Mouse (Mus musculus): ENCODE measurements around the gene Nedd4. TPM values are rescaled to one million over a fixed set of nuclear protein-coding genes. Genes with fewer than 3 reads are reported as not detected.

Gene Nedd4
- total and polyA plus RNA-seq, 3 experiments, result 167 to 583 (median 216) TPM

GRCm38 (mm10) chr9:72758705-72759131 is 96.6 kb downstream of the Nedd4 start:
- Histone ChIP-seq H3K4me3 (ENCODE audit: control insufficient read depth in 1 of 2, insufficient read depth in 1 of 2, low read depth in 2 of 2, low read length in 2 of 2) (peak overlapping the region in 1 of 2 experiments; percentile 16; a peak in 1 of 4 replicates), H3K79me2 (ENCODE audit: control insufficient read depth, insufficient read depth, low read length, poor library complexity) (no peaks in the 10 kb centered on the region), H3K27me3 (ENCODE audit: control insufficient read depth in 1 of 2, insufficient read depth in 2 of 2, low read length in 2 of 2) (no peaks in the 10 kb centered on the region), H3K27ac (ENCODE audit: control insufficient read depth, low read depth, low read length) (no peak overlapping the region), H3K36me3 (ENCODE audit: control insufficient read depth in 1 of 2, insufficient read depth in 2 of 2, low read length in 2 of 2) (peaks cover 0 to 2% of the 10 kb centered on the region in 2 experiments; a peak in 1 of 4 replicates), H3K9me3 (replicated peaks; ENCODE audit: insufficient read depth, low read length) (no peaks in the 10 kb centered on the region), H3K4me1 (ENCODE audit: control insufficient read depth in 1 of 2, insufficient read depth in 2 of 2, low read length in 2 of 2) (peaks cover 0 to 4% of the 10 kb centered on the region in 2 experiments; a peak in 3 of 4 replicates), H3K9ac (ENCODE audit: control insufficient read depth, low read depth, low read length, poor library complexity, severe bottlenecking) (peak overlapping the region; percentile 9; the same call in 1 of the 2 replicates)
- no peak for DNase-seq (ENCODE audit: low read depth, low spot score)
- TF ChIP-seq MAZ (IDR thresholded peaks at IDR 0.05; ENCODE audit: low read depth, low read length), result no peak

GRCm38 (mm10) chr9:72763050-72763718 is 101.0 kb downstream of the Nedd4 start:
- Histone ChIP-seq H3K36me3 (ENCODE audit: control insufficient read depth in 1 of 2, insufficient read depth in 2 of 2, low read length in 2 of 2) (peaks cover 0 to 2% of the 10 kb centered on the region in 2 experiments; a peak in 1 of 4 replicates), H3K27ac (ENCODE audit: control insufficient read depth, low read depth, low read length) (no peak overlapping the region), H3K4me1 (ENCODE audit: control insufficient read depth in 1 of 2, insufficient read depth in 2 of 2, low read length in 2 of 2) (peaks cover 0 to 6% of the 10 kb centered on the region in 2 experiments; a peak in 2 of 4 replicates), H3K79me2 (ENCODE audit: control insufficient read depth, insufficient read depth, low read length, poor library complexity) (no peaks in the 10 kb centered on the region), H3K4me3 (ENCODE audit: control insufficient read depth in 1 of 2, insufficient read depth in 1 of 2, low read depth in 2 of 2, low read length in 2 of 2) (no peak overlapping the region), H3K9me3 (replicated peaks; ENCODE audit: insufficient read depth, low read length) (no peaks in the 10 kb centered on the region), H3K9ac (ENCODE audit: control insufficient read depth, low read depth, low read length, poor library complexity, severe bottlenecking) (no peak overlapping the region), H3K27me3 (ENCODE audit: control insufficient read depth in 1 of 2, insufficient read depth in 2 of 2, low read length in 2 of 2) (no peaks in the 10 kb centered on the region)
- DNase-seq (ENCODE audit: low read depth, low spot score), result no peak
- no peak for TF ChIP-seq JUND (IDR thresholded peaks at IDR 0.05; ENCODE audit: low read depth, low read length)
- no peak for TF ChIP-seq CTCF (IDR thresholded peaks at IDR 0.05 in 2 of 3, conservative IDR thresholded peaks at IDR 0.05 in 1 of 3; ENCODE audit: control insufficient read depth in 1 of 3, insufficient read depth in 1 of 3, low read depth in 2 of 3, low read length in 3 of 3, poor library complexity in 1 of 3, severe bottlenecking in 1 of 3)
- TF ChIP-seq SIN3A (IDR thresholded peaks at IDR 0.05; ENCODE audit: low read length), result no peak
- TF ChIP-seq MAZ (IDR thresholded peaks at IDR 0.05; ENCODE audit: low read depth, low read length), result no peak
- TF ChIP-seq SMC3 (IDR thresholded peaks at IDR 0.05; ENCODE audit: low read depth, low read length), result no peak
- no peak for TF ChIP-seq MYB (IDR thresholded peaks at IDR 0.05; ENCODE audit: low read depth, low read length)
- TF ChIP-seq NRF1 (IDR thresholded peaks at IDR 0.05; ENCODE audit: insufficient read depth, low read depth, low read length, poor library complexity, severe bottlenecking), result no peak
- no peak for TF ChIP-seq ZKSCAN1 (IDR thresholded peaks at IDR 0.05; ENCODE audit: low read depth, low read length)

DNA sequence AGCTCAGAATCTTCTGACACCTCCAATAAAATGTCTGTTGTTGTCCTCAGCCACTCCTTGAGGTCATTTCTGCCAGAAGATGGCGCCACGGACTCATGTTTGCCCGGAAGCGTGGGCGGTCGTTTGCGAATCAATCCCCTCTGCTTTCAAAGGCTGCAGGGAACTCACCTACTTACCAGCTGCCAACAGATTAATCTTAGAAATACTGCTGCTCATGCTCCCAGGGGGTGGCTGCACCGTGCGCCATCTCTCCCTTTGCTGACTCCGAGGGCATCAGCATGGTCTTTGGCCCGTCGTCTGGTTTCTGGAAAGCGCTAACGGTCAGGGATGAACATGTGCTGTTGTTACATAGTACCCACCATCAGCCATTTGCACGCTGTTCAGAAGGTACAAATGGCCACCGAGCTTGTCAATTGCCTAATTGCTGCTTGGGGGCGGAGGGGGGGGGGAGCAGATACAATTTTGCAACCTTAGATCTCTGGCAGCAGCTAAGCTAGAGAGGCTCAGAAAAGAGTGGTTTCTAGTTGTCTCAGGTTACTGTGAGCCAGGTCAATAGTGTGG is 104.7 kb downstream of the Nedd4 start:
- peak overlapping the region; percentile 51 to 56 for H3K4me3 ChIP-seq (ENCODE audit: control insufficient read depth in 1 of 2, insufficient read depth in 1 of 2, low read depth in 2 of 2, low read length in 2 of 2)
- peak; percentile 88 for DNase-seq (ENCODE audit: low read depth, low spot score)
- H3K9ac ChIP-seq (ENCODE audit: control insufficient read depth, low read depth, low read length, poor library complexity, severe bottlenecking), result peak overlapping the region; percentile 44
- no peaks in the 10 kb centered on the region for H3K27me3 ChIP-seq (ENCODE audit: control insufficient read depth in 1 of 2, insufficient read depth in 2 of 2, low read length in 2 of 2)
- H3K27ac ChIP-seq (ENCODE audit: control insufficient read depth, low read depth, low read length), result no peak overlapping the region
- H3K79me2 ChIP-seq (ENCODE audit: control insufficient read depth, insufficient read depth, low read length, poor library complexity), result no peaks in the 10 kb centered on the region
- peaks cover 0 to 2% of the 10 kb centered on the region in 2 experiments; a peak in 2 of 4 replicates for H3K4me1 ChIP-seq (ENCODE audit: control insufficient read depth in 1 of 2, insufficient read depth in 2 of 2, low read length in 2 of 2)
- no peaks in the 10 kb centered on the region for H3K9me3 ChIP-seq (replicated peaks; ENCODE audit: insufficient read depth, low read length)
- H3K36me3 ChIP-seq (ENCODE audit: control insufficient read depth in 1 of 2, insufficient read depth in 2 of 2, low read length in 2 of 2), result no peaks in the 10 kb centered on the region
- TF ChIP-seq ELF1 (IDR thresholded peaks at IDR 0.05; ENCODE audit: low read depth, low read length) (peak; percentile 69), CTCF (IDR thresholded peaks at IDR 0.05 in 2 of 3, conservative IDR thresholded peaks at IDR 0.05 in 1 of 3; ENCODE audit: control insufficient read depth in 1 of 3, insufficient read depth in 1 of 3, low read depth in 2 of 3, low read length in 3 of 3, poor library complexity in 1 of 3, severe bottlenecking in 1 of 3) (peak; percentile 66 to 97 (median 91)), MAZ (IDR thresholded peaks at IDR 0.05; ENCODE audit: low read depth, low read length) (0 out of 2 replicates have a peak, but pooled peaks have one; percentile 38), TBP (IDR thresholded peaks at IDR 0.05; ENCODE audit: low read depth, low read length) (0 out of 2 replicates have a peak, but pooled peaks have one; percentile 45), TCF12 (IDR thresholded peaks at IDR 0.05; ENCODE audit: low read depth, low read length) (peak; percentile 38; the same call in 1 of the 2 replicates), ZNF384 (IDR thresholded peaks at IDR 0.05; ENCODE audit: low read depth, low read length) (peak; percentile 37; the same call in 1 of the 2 replicates), SMC3 (IDR thresholded peaks at IDR 0.05; ENCODE audit: low read depth, low read length) (peak; percentile 97), RCOR1 (IDR thresholded peaks at IDR 0.05; ENCODE audit: low read depth, low read length) (peak; percentile 45; the same call in 1 of the 2 replicates), EP300 (IDR thresholded peaks at IDR 0.05; ENCODE audit: low read depth in 1 of 2, low read length in 2 of 2) (peak in 1 of 2 experiments; percentile 18; a peak in 1 of 4 replicates), ZC3H11A (IDR thresholded peaks at IDR 0.05; ENCODE audit: low read depth, low read length) (peak; percentile 96), USF1 (IDR thresholded peaks at IDR 0.05; ENCODE audit: low read depth, low read length) (no peak), UBTF (IDR thresholded peaks at IDR 0.05; ENCODE audit: borderline replicate concordance, insufficient read depth, low read depth, low read length) (no peak), TAL1 (IDR thresholded peaks at IDR 0.05; ENCODE audit: low read length) (no peak), RAD21 (IDR thresholded peaks at IDR 0.05; ENCODE audit: low read depth, low read length) (peak; percentile 98), JUND (IDR thresholded peaks at IDR 0.05; ENCODE audit: low read depth, low read length) (no peak), NELFE (IDR thresholded peaks at IDR 0.05; ENCODE audit: low read depth, low read length) (no peak), SIN3A (IDR thresholded peaks at IDR 0.05; ENCODE audit: low read length) (peak; percentile 59; the same call in 1 of the 2 replicates), MAX (IDR thresholded peaks at IDR 0.05; ENCODE audit: low read length) (0 out of 2 replicates have a peak, but pooled peaks have one; percentile 22)
